Comparison of ENCODE assay signal across 9 mouse cellular contexts in genomic region chr12:104953941-104954340, GRCm38 (mm10). TPM values are rescaled to one million over a fixed set of nuclear protein-coding genes. Genes with fewer than 3 reads are reported as not detected.
DNase-seq lines count a peak whose midpoint lies in the region; ATAC-seq and TF ChIP-seq lines count a peak whose summit lies in the region.
"Had no signal": no experiment of that assay in that cellular context is flagged by ENCODE, and none has a peak within 500 bp of the region (broad histone marks: within the 10 kb centered on the region; RNA-seq: fewer than 3 reads in every experiment).

No protein-coding gene starts in this region.

- no peak overlapping the region for H3K27ac ChIP-seq in heart, embryonic 11.5 days (ENCODE audit: low read depth, low read length)
- H3K27ac ChIP-seq in spleen, adult 2 months (ENCODE audit: insufficient read depth, low read length) = no peak overlapping the region
- H3K27ac ChIP-seq: limb, embryonic 15.5 days had no signal

- no peak overlapping the region for H3K4me2 ChIP-seq in heart, embryonic 11.5 days
- H3K4me2 ChIP-seq: limb, embryonic 15.5 days had no signal

- no peaks in the 10 kb centered on the region for H3K4me1 ChIP-seq in heart, embryonic 11.5 days (ENCODE audit: control insufficient read depth, insufficient read depth, low read length)
- no peaks in the 10 kb centered on the region for H3K4me1 ChIP-seq in spleen, adult 2 months (ENCODE audit: control insufficient read depth, insufficient read depth, insufficient read length)

- no peaks in the 10 kb centered on the region for H3K9me3 ChIP-seq in heart, embryonic 11.5 days (replicated peaks; ENCODE audit: control insufficient read depth, low read length)
- H3K9me3 ChIP-seq: limb, embryonic 15.5 days had no signal

- no peaks in the 10 kb centered on the region for H3K36me3 ChIP-seq in heart, embryonic 11.5 days (ENCODE audit: control insufficient read depth, insufficient read depth, low read length)
- H3K36me3 ChIP-seq in spleen, adult 2 months (ENCODE audit: control insufficient read depth, insufficient read depth, low read length) = peaks cover 11% of the 10 kb centered on the region

- ATAC-seq in heart, embryonic 11.5 days (replicated peaks; ENCODE audit: insufficient number of reproducible peaks, low FRiP score, low TSS enrichment) = no peak

- TF ChIP-seq POLR2A in spleen, adult 2 months (IDR thresholded peaks at IDR 0.05; ENCODE audit: low read depth, low read length) = no peak

- H3K9ac ChIP-seq in heart, embryonic 11.5 days (ENCODE audit: low read depth, low read length) = no peak overlapping the region
- H3K9ac ChIP-seq: limb, embryonic 15.5 days had no signal

- WGBS in heart, embryonic 11.5 days (ENCODE audit: insufficient replicate concordance) = 18% methylated on average over 4 of the region's 4 CpGs
- WGBS in spleen, adult 2 months = 55% methylated on average over 4 of the region's 4 CpGs

- peak; percentile 53 for DNase-seq in heart, adult 8-10 months (ENCODE audit: low spot score)
- DNase-seq in A20 (ENCODE audit: low read depth, low spot score) = peak; percentile 48
- peak; percentile 42 for DNase-seq in adipocyte (ENCODE audit: low spot score)
- peak; percentile 77 for DNase-seq in embryo, embryonic 10 days (ENCODE audit: low spot score)
- DNase-seq in kidney, adult 11 months = peak; percentile 53
- DNase-seq in lung, adult 18-20 months = peak; percentile 46 to 59
- DNase-seq in spleen, adult 2 months (ENCODE audit: low read depth in 1 of 2, low spot score in 2 of 2) = peak; percentile 14 to 52

- no peak overlapping the region for H3K4me3 ChIP-seq in heart, embryonic 11.5 days (ENCODE audit: low read depth, low read length)
- H3K4me3 ChIP-seq in spleen, adult 2 months (ENCODE audit: extremely low read depth, insufficient read depth, insufficient read length) = no peak overlapping the region
- H3K4me3 ChIP-seq: limb, embryonic 15.5 days had no signal

- peaks cover 7% of the 10 kb centered on the region; the same call in 1 of the 2 replicates for H3K27me3 ChIP-seq in heart, embryonic 11.5 days (ENCODE audit: control insufficient read depth, insufficient read depth, low read length)
- no peaks in the 10 kb centered on the region for H3K27me3 ChIP-seq in spleen, adult 2 months (ENCODE audit: control insufficient read depth, insufficient read depth, low read length)
- H3K27me3 ChIP-seq: limb, embryonic 15.5 days had no signal

- peak; percentile 60; the same call in 1 of the 2 replicates for TF ChIP-seq CTCF in spleen, adult 2 months (IDR thresholded peaks at IDR 0.05; ENCODE audit: extremely low read depth, insufficient read depth, insufficient read length, insufficient replicate concordance)

RNA-seq across cellular contexts. Expression of gene Syne3, which starts 55.7 kb away (rescaled TPM):
- 10 to 100 TPM in 1 of 4 experiments, 1 to 10 TPM in 3; 7.2 to 10.5 (median 7.7) TPM for total RNA-seq in heart, adult 8-10 months (2022)
- polyA plus RNA-seq in heart, embryonic 11.5 days (2014; fragmentation: Nextera tagmentation; extraction: Ambion mirVana) = 0.10 and 0.42 TPM in 2 replicates
- 5.4 and 6.3 TPM in 2 replicates for polyA plus RNA-seq in spleen, adult 2 months (2012; rRNA removed)
